Mouse (Mus musculus) hindbrain, embryonic 14.5 days (tissue): Measurements from ENCODE around the gene Myh1. TPM values are rescaled to one million over a fixed set of nuclear protein-coding genes. Genes with fewer than 3 reads are reported as not detected.
A peak's percentile ranks its signal among the peaks of the same experiment; 100 is the strongest.

Experiments
- ATAC-seq: fragments of 200-750 bp; cut with Nextera tagmentation; 2 replicates; pipeline ENCODE4 v1.8.0; 2017; ENCODE audit warnings: moderate number of reproducible peaks, mild to moderate bottlenecking, moderate TSS enrichment, moderate library complexity; ENCODE audit not compliant: low FRiP score
- DNase-seq: peaks from one replicate; pipeline ENCODE4 v3.0.0-alpha.2; 2015; ENCODE audit warnings: low spot score
- H3K27ac ChIP-seq: fragments of 300-500 bp; sonication (generic); 2 replicates; pipeline ENCODE4 v1.5.1; 2014; ENCODE audit warnings: mild to moderate bottlenecking, moderate library complexity
- H3K27me3 ChIP-seq: fragments of 300-500 bp; sonication (generic); 2 replicates; pipeline ENCODE4 v1.6.1; 2014; ENCODE audit warnings: mild to moderate bottlenecking, low read length, mixed read lengths; ENCODE audit not compliant: control insufficient read depth, insufficient read depth
- H3K36me3 ChIP-seq: fragments of 300-500 bp; sonication (generic); replicated peaks from 2 replicates; pipeline ENCODE4 v1.6.1; 2014; ENCODE audit not compliant: control insufficient read depth, insufficient read depth
- H3K4me1 ChIP-seq: fragments of 300-500 bp; sonication (generic); replicated peaks from 2 replicates; pipeline ENCODE4 v1.6.1; 2014; ENCODE audit warnings: antibody characterized with exemption, low read length, mixed read lengths; ENCODE audit not compliant: control insufficient read depth, insufficient read depth
- H3K4me2 ChIP-seq: fragments of 300-500 bp; sonication (generic); replicated peaks from 2 replicates; pipeline ENCODE4 v1.6.1; 2014; ENCODE audit warnings: mild to moderate bottlenecking, moderate library complexity
- H3K4me3 ChIP-seq: fragments of 300-500 bp; sonication (generic); replicated peaks from 2 replicates; pipeline ENCODE4 v1.5.1; 2014; ENCODE audit warnings: mild to moderate bottlenecking, low read length
- H3K9ac ChIP-seq: fragments of 300-500 bp; sonication (generic); 2 replicates; pipeline ENCODE4 v1.6.1; 2014
- H3K9me3 ChIP-seq: fragments of 300-500 bp; sonication (generic); 2 replicates; pipeline ENCODE4 v1.6.1; 2016; ENCODE audit warnings: low read length; ENCODE audit not compliant: control insufficient read depth
- WGBS: fragments of 180-500 bp; shearing (Covaris S2); extraction: QIAGEN DNeasy Blood & Tissue Kit; methylation state at CpG from one replicate; pipeline ENCODE4 v1.1.7; 2014; 5-methylcytosine and 5-hydroxymethylcytosine counted together
- polyA plus RNA-seq: library from polyadenylated mRNA; unstranded; fragments of >200 nt; fragmentation: Nextera tagmentation; extraction: Ambion mirVana; gene quantifications from 2 replicates; pipeline ENCODE4 v1.2.1, GENCODE M21; 2014

Gene Myh1
- 0.13 and 0.18 TPM in 2 replicates for polyA plus RNA-seq

DNA sequence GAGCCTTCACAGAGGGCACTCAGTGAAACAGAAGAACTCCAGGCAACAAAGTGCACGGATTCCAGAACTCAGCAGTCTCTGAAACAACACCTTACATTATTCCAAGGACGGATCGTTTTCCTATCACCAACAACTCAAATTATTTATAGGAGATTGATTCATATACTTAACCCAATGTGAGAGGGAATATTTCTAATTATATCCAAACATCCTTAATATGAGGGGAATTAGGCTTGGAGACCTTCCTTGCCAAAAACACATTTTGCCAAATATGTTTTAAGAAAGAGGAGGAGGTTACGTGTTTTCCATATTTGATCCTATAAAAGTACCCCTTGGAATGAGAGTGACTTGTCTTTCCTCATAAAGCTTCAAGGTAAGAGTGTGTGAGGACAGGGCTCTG, at the start of gene Myh1:
TSS of gene Myh1 (plus strand) at position 301 of the 400 bp plus-strand sequence.
- 79% methylated on average over 4 of the region's 4 CpGs for WGBS

DNA sequence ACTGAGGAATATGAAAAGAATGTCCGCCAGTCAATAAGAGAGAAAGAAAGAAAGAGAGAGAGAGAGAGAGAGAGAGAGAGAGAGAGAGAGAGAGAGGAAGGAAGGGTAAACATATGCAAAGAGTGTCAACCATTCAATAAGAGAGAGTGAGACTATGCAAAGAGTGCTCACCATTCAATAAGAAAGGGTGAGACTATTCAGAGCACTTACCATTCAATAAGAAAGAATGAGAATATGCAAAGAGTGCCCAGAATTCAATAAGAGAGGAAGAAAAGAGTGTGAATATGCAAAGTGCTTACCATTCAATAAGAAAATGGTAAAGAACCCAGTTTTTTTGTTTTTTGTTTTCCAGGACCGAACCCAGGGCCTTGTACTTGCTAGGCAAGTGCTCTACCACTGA, 49.6 kb upstream of the Myh1 start:
- Histone ChIP-seq H3K36me3 (no peaks in the 10 kb centered on the region), H3K4me3 (no peak overlapping the region), H3K27me3 (no peaks in the 10 kb centered on the region), H3K4me1 (peaks cover 7% of the 10 kb centered on the region; the same call in 1 of the 2 replicates), H3K27ac (no peak overlapping the region), H3K4me2 (no peak overlapping the region), H3K9me3 (no peaks in the 10 kb centered on the region), H3K9ac (no peak overlapping the region)
- ATAC-seq (no peak), DNase-seq (no peak)
- WGBS: 88% methylated on average over 2 of the region's 2 CpGs

More for the DNA sequence above, at the start of gene Myh1:
- H3K4me2 ChIP-seq: no peak within 1 kb of the TSS
- H3K9me3 ChIP-seq: no peaks in the 10 kb centered on the region
- no peak for ATAC-seq
- H3K27me3 ChIP-seq: no peaks in the 10 kb centered on the region
- no peak within 1 kb of the TSS for H3K4me3 ChIP-seq
- no peak within 1 kb of the TSS for H3K27ac ChIP-seq
- DNase-seq: no peak
- no peaks in the 10 kb centered on the region for H3K36me3 ChIP-seq
- no peaks in the 10 kb centered on the region for H3K4me1 ChIP-seq
- no peak within 1 kb of the TSS for H3K9ac ChIP-seq

DNA sequence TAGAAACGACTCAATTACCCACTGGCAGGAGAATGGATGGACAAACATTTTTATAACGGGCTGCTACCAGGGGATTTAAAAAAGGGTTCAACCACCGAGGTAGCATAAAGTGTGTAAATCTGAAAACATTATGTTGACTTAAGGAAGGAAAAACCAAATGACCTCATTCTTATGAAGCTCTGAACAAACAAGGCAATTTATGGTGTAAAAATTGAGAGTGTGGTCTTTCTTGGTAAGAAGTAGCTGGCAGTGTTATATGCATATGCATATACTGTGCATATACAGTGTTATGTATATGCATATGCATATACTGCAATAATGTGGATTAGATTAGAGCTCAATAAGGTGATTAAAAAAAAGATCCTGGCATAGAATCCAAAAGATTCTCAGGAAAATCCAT, 48.7 kb upstream of the Myh1 start:
- Histone ChIP-seq H3K9ac (no peak overlapping the region), H3K4me1 (peaks cover 7% of the 10 kb centered on the region; the same call in 1 of the 2 replicates), H3K27ac (no peak overlapping the region), H3K4me2 (no peak overlapping the region), H3K4me3 (no peak overlapping the region), H3K36me3 (no peaks in the 10 kb centered on the region), H3K9me3 (no peaks in the 10 kb centered on the region), H3K27me3 (no peaks in the 10 kb centered on the region)
- ATAC-seq (no peak), DNase-seq (no peak)
- WGBS: 67% methylated on average over 3 of the region's 3 CpGs

DNA sequence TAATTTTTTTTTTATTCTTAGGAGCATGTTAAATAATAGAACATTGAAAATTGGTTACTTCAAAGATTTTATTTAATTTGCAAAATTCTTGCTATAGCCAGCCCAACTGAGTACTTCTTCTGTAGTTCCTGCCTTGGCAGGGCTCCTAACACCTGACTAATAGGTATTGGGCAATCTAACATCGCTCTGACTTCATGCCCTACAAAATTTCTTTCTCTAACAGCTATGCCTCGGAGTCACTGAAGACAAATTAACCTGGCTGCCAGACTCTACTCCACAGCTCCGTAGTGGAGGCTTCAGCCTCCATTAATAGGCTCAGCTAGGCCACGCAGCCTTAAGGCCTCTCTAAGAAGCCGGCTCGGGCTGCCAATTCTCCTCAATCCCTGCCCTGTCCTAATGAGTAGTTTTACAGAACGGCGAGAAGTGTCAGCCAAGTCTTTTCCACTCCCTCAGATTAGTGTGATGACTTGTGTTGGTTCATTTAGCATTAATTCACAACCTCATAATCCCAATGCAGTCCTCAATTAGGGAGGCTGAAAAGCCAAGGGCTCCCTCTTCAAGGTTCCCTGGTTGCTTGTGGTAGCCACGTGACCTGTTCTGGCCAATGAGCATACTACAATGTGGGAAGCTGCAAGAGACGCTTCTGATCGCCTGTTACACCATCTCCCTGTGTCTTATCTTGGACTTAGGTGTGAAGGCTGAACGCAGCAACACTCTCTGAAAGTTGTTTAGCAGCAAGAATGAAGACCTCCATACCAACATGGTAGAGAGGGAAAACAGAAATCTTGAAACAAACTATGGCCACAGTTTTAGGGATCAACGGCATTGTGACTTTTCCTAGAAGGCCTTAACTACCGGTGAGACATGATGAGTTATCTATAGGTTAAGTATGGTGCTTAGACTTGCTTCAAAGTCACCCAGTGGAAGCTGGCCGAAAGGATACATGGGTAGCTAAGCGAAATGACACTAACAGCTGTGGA, 47.9 kb upstream of the Myh1 start:
- H3K27ac ChIP-seq: no peak overlapping the region
- no peak overlapping the region for H3K4me3 ChIP-seq
- H3K4me1 ChIP-seq: peaks cover 7% of the 10 kb centered on the region; the same call in 1 of the 2 replicates
- H3K27me3 ChIP-seq: no peaks in the 10 kb centered on the region
- H3K9me3 ChIP-seq: no peaks in the 10 kb centered on the region
- H3K36me3 ChIP-seq: no peaks in the 10 kb centered on the region
- no peak overlapping the region for H3K4me2 ChIP-seq
- no peak overlapping the region for H3K9ac ChIP-seq
- DNase-seq (no peak), ATAC-seq (no peak)
- 87% methylated on average over 16 of the region's 16 CpGs for WGBS

DNA sequence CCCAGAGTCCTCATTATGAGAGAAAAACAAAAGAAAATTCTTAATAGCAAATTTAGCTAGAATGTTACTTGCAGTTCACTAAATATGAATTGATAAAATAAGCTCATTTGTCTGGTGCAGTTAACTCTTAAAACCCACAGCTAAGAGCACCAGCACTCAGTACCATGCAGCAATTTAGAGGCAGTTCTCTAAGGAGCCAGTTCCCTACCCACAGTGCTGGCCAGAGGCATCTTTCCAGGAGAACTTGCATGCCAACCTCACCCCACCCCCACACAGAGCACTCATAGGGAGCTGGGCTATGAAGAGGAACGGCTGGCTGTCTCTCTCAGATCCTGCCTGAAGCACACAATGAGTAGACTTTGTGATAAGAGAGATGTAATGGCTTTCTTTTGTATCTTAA, 46.7 kb upstream of the Myh1 start:
- Histone ChIP-seq H3K9me3 (no peaks in the 10 kb centered on the region), H3K27me3 (no peaks in the 10 kb centered on the region), H3K36me3 (no peaks in the 10 kb centered on the region), H3K9ac (no peak overlapping the region), H3K4me3 (no peak overlapping the region), H3K27ac (no peak overlapping the region), H3K4me1 (peaks cover 7% of the 10 kb centered on the region; the same call in 1 of the 2 replicates), H3K4me2 (no peak overlapping the region)
- ATAC-seq: no peak
- DNase-seq: peak; percentile 27
- 0% methylated on average over 1 of the region's 1 CpGs for WGBS

DNA sequence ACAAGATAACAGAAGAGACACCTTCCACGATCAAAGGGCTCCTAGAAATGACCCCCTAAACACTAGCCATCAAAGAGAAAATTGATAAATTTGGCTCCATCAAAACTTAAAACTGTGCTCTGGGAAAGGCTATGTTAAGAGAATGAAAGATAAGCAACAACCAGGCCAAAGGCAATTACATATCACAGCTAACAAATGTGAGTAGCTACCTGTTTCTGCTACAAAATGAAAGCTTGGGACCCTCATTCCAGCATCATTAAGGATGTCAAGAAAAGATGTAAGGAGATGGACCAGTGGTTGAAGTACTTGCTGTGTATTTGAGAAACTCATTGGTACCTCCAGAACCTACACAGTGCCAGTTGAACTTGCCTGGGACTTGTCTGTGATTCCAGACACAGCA, 46.0 kb upstream of the Myh1 start:
- no peak overlapping the region for H3K4me2 ChIP-seq
- no peak overlapping the region for H3K4me3 ChIP-seq
- H3K9me3 ChIP-seq: no peaks in the 10 kb centered on the region
- no peaks in the 10 kb centered on the region for H3K36me3 ChIP-seq
- peaks cover 7% of the 10 kb centered on the region; the same call in 1 of the 2 replicates for H3K4me1 ChIP-seq
- H3K27ac ChIP-seq: no peak overlapping the region
- ATAC-seq (no peak), DNase-seq (no peak)
- no peak overlapping the region for H3K9ac ChIP-seq
- no peaks in the 10 kb centered on the region for H3K27me3 ChIP-seq
- WGBS: 74% methylated on average over 1 of the region's 1 CpGs

DNA sequence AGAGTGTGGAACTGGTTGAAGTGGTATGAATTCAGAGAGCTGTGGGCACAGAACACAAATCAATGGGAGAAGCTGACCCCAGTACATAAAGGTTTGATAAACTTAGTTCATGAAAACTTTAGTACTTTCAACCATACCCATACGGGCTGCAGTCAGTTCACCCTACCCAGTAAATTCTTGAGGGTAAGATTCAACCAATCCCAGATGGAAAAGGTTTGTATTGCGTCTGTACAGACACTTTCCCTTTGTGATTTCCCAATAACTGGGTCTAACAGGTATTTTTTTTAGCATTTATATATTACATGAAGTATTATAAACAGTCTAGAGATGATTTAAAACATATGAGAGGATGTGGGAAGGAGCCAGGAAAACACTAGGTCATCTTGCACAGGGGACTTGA, 44.2 kb upstream of the Myh1 start:
- Histone ChIP-seq H3K27me3 (no peaks in the 10 kb centered on the region), H3K4me3 (no peak overlapping the region), H3K4me2 (no peak overlapping the region), H3K9ac (no peak overlapping the region), H3K9me3 (no peaks in the 10 kb centered on the region), H3K36me3 (no peaks in the 10 kb centered on the region), H3K4me1 (peaks cover 7% of the 10 kb centered on the region; the same call in 1 of the 2 replicates), H3K27ac (no peak overlapping the region)
- ATAC-seq (no peak), DNase-seq (no peak)
- 95% methylated on average over 2 of the region's 2 CpGs for WGBS

DNA sequence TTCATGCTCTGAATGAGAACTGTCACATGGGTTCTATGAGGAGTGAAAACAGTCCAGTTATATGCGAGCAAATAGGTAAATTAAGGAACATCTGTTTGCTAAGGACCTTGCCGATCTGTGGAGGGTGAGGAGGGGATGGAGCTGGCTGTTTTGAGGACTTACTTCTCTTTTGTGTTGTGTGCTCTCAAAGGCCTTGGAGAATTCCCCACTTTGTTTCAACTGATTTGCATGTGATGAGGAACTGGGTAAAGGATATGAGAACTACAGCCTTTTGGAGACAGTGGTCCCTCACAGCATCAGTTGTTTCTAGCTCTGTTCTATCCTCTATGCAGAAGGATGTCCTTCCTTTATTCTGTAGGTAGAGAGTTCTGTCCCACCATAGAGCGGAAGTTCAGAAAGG, 39.7 kb upstream of the Myh1 start:
- ATAC-seq (no peak), DNase-seq (no peak)
- H3K9me3 ChIP-seq: no peaks in the 10 kb centered on the region
- no peak overlapping the region for H3K4me2 ChIP-seq
- H3K9ac ChIP-seq: no peak overlapping the region
- no peak overlapping the region for H3K4me3 ChIP-seq
- no peaks in the 10 kb centered on the region for H3K4me1 ChIP-seq
- H3K27me3 ChIP-seq: no peaks in the 10 kb centered on the region
- H3K27ac ChIP-seq: no peak overlapping the region
- H3K36me3 ChIP-seq: no peaks in the 10 kb centered on the region
- WGBS: 87% methylated on average over 3 of the region's 3 CpGs

DNA sequence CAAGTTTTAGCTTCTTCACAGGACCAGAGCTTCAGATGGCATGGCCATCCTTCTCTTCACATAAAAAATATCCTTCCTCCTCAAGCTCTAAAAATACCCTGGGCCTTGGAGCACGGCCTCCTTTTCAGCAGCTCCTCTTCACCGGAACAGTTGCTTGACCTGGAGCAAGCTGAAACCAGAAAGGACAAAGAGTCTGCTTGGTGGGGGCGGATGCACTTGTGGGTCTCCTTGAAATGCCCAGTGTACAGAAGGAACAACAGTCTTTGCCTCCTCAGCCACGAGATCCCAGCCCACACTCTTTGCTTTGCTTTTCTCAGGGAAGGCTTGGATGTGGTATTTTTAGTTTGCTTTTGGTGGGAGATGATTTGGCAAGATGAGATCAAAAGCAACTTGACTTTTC, 36.2 kb upstream of the Myh1 start:
- ATAC-seq: no peak
- H3K36me3 ChIP-seq: no peaks in the 10 kb centered on the region
- H3K4me1 ChIP-seq: no peaks in the 10 kb centered on the region
- no peaks in the 10 kb centered on the region for H3K9me3 ChIP-seq
- no peak overlapping the region for H3K27ac ChIP-seq
- no peak for DNase-seq
- no peak overlapping the region for H3K4me3 ChIP-seq
- no peak overlapping the region for H3K4me2 ChIP-seq
- H3K9ac ChIP-seq: no peak overlapping the region
- no peaks in the 10 kb centered on the region for H3K27me3 ChIP-seq
- 65% methylated on average over 4 of the region's 4 CpGs for WGBS
